Mouse (Mus musculus): Measurements from ENCODE around the gene Dst. TPM values are rescaled to one million over a fixed set of nuclear protein-coding genes. Genes with fewer than 3 reads are reported as not detected.

Gene Dst
- total and polyA plus RNA-seq, 3 experiments = 0.83 to 1.1 TPM; not detected in 1

DNA sequence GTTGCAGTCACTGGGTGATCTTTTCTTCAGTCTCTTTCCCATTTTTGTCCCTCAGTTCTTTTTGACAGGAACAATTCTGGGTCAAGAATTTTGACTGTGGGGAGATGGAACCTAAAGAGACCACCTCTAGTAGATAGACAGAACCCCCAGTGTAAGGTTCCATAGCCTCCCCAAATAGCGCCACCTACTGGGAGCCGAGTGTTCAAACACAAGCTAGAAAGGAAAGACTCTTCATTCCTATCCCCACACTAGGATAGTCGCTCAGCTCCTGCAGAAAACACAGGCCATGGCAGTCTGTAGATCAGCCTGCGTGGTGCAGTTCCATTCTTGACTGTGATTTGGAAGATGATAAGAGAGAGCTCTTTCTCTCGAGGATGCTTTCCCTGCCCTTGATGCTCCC, 160.3 kb downstream of the Dst start:
- TF ChIP-seq POLR2AphosphoS5 (IDR thresholded peaks at IDR 0.05; ENCODE audit: insufficient replicate concordance, low read depth, low read length) (no peak), GATA1 (IDR thresholded peaks at IDR 0.05; ENCODE audit: borderline replicate concordance, low read length) (no peak), CTCF (IDR thresholded peaks at IDR 0.05; ENCODE audit: low read depth, low read length) (peak; percentile 34; the same call in 1 of the 2 replicates), GATA2 (IDR thresholded peaks at IDR 0.05; ENCODE audit: borderline replicate concordance, low read depth, low read length) (no peak)
- H3K9me3 ChIP-seq (replicated peaks) = no peaks in the 10 kb centered on the region
- no peaks in the 10 kb centered on the region; the same call in 1 of the 2 replicates for H3K27me3 ChIP-seq (ENCODE audit: insufficient read depth, low read length)
- no peak for DNase-seq (ENCODE audit: low spot score)
- no peak overlapping the region for H3K4me3 ChIP-seq (ENCODE audit: low read depth, low read length)
- H3K4me1 ChIP-seq (ENCODE audit: insufficient read depth, low read depth, low read length) = no peaks in the 10 kb centered on the region
- no peak for ATAC-seq (ENCODE audit: extremely low read depth, insufficient number of reproducible peaks, low FRiP score, poor library complexity, severe bottlenecking)
- no peaks in the 10 kb centered on the region for H3K36me3 ChIP-seq (replicated peaks)

DNA sequence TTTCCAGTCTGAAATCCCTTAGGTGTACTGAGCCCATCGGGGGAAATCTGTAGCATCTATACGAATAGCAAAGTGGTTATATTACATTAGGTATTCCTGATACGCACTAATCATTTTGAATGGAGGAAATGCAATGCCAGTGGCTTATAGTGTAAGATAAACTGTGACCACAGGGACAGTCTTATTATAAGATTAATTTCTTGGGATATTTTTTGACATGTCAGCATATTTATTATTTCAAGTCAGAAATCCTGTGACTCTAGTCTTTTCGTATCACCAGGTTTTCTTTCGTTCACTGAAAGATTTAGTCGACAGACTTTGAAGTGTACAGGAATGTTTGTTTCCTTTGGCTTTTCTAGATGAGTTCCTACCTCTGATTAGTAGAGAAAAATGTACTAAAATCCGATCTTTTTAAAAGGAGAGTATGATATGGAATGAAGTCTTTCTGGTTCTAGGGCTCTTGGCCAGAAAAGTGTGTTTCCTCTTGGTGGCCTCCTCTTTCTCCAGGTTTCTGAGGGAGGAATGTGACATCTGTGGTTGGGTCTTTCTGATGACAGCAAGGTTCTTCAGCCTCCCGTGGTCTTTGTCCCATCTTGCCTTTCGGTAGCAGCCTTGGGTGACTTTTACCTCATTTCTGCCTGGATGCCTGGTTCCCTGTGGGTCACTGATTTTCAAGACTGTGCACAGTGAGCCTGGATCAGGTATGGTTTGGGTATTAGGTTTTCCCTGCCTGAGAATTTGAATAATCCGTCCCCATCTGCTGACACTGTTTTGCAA, 161.7 kb downstream of the Dst start:
- no peaks in the 10 kb centered on the region for H3K4me1 ChIP-seq (ENCODE audit: insufficient read depth, low read depth, low read length)
- TF ChIP-seq POLR2AphosphoS5 (IDR thresholded peaks at IDR 0.05; ENCODE audit: insufficient replicate concordance, low read depth, low read length) = no peak
- no peak for TF ChIP-seq GATA2 (IDR thresholded peaks at IDR 0.05; ENCODE audit: borderline replicate concordance, low read depth, low read length)
- no peak for TF ChIP-seq TAL1 (conservative IDR thresholded peaks at IDR 0.05; ENCODE audit: low read depth, low read length)
- TF ChIP-seq CTCF (IDR thresholded peaks at IDR 0.05; ENCODE audit: low read depth, low read length) = no peak
- H3K36me3 ChIP-seq (replicated peaks) = no peaks in the 10 kb centered on the region
- DNase-seq (ENCODE audit: low spot score) (no peak), ATAC-seq (ENCODE audit: extremely low read depth, insufficient number of reproducible peaks, low FRiP score, poor library complexity, severe bottlenecking) (no peak)
- H3K9me3 ChIP-seq (replicated peaks) = no peaks in the 10 kb centered on the region
- H3K4me3 ChIP-seq (ENCODE audit: low read depth, low read length) = no peak overlapping the region
- no peaks in the 10 kb centered on the region; the same call in 1 of the 2 replicates for H3K27me3 ChIP-seq (ENCODE audit: insufficient read depth, low read length)

DNA sequence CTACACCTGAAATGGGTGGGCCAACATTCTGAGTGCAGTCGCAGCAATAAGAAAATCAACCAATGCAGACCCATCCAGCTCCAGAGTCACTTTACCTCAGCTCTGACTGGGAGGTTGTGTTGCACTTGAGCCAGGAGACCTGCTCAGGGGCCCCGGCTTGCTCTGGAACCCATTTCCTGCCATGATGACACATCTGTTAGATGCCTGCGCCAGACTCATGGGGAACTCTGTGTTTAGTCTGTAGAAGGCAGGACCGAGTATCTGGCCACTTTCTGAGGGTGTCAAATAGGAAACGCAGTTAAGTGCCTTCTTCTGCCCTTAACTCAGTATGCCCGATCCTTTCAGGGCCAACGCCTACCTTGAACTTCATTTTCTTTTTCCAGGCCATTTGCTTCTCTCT, 162.4 kb downstream of the Dst start:
- ATAC-seq (ENCODE audit: extremely low read depth, insufficient number of reproducible peaks, low FRiP score, poor library complexity, severe bottlenecking) (no peak), DNase-seq (ENCODE audit: low spot score) (no peak)
- H3K27me3 ChIP-seq (ENCODE audit: insufficient read depth, low read length) = no peaks in the 10 kb centered on the region; the same call in 1 of the 2 replicates
- H3K9me3 ChIP-seq (replicated peaks) = no peaks in the 10 kb centered on the region
- H3K4me1 ChIP-seq (ENCODE audit: insufficient read depth, low read depth, low read length) = no peaks in the 10 kb centered on the region
- TF ChIP-seq GATA1 (IDR thresholded peaks at IDR 0.05; ENCODE audit: borderline replicate concordance, low read length) (no peak), CTCF (IDR thresholded peaks at IDR 0.05; ENCODE audit: low read depth, low read length) (no peak), TAL1 (conservative IDR thresholded peaks at IDR 0.05; ENCODE audit: low read depth, low read length) (no peak), GATA2 (IDR thresholded peaks at IDR 0.05; ENCODE audit: borderline replicate concordance, low read depth, low read length) (no peak), POLR2AphosphoS5 (IDR thresholded peaks at IDR 0.05; ENCODE audit: insufficient replicate concordance, low read depth, low read length) (no peak)
- H3K36me3 ChIP-seq (replicated peaks) = no peaks in the 10 kb centered on the region
- no peak overlapping the region for H3K4me3 ChIP-seq (ENCODE audit: low read depth, low read length)

DNA sequence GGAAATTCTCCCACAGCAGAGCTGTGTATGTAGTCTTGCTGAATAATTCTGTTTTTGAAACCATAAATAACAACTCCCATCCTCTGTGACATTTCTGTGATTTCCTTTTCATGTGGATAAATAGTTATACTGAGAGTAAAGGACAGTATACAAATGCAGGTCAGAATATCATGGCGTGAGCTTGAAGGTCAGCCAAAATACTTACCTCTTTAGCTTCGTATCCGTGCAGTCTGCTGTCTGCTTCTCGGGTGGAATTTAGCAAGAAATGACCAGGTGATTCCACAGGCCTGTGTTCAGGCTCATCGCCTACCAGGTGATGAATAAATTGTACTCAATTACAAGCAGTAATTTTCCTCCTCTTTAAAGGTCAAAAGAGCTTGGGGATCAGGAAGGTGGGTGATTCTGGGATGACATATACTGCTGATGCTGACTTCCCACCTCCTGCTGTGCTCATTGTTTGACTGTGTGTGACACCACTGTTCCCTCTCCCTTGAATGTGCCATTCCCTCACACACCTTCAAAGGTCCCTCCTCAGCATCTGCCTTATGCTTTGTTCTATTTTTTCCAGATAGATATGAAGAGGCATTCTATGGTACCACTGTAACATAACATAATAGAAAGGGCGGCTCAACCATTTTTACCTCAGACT, 163.1 kb downstream of the Dst start:
- Histone ChIP-seq H3K9me3 (replicated peaks) (no peaks in the 10 kb centered on the region), H3K27me3 (ENCODE audit: insufficient read depth, low read length) (no peaks in the 10 kb centered on the region; the same call in 1 of the 2 replicates), H3K4me3 (ENCODE audit: low read depth, low read length) (no peak overlapping the region), H3K36me3 (replicated peaks) (no peaks in the 10 kb centered on the region), H3K4me1 (ENCODE audit: insufficient read depth, low read depth, low read length) (no peaks in the 10 kb centered on the region)
- TF ChIP-seq TAL1 (conservative IDR thresholded peaks at IDR 0.05; ENCODE audit: low read depth, low read length) (no peak), CTCF (IDR thresholded peaks at IDR 0.05; ENCODE audit: low read depth, low read length) (no peak), POLR2AphosphoS5 (IDR thresholded peaks at IDR 0.05; ENCODE audit: insufficient replicate concordance, low read depth, low read length) (no peak), GATA2 (IDR thresholded peaks at IDR 0.05; ENCODE audit: borderline replicate concordance, low read depth, low read length) (no peak), GATA1 (IDR thresholded peaks at IDR 0.05; ENCODE audit: borderline replicate concordance, low read length) (no peak)
- ATAC-seq (ENCODE audit: extremely low read depth, insufficient number of reproducible peaks, low FRiP score, poor library complexity, severe bottlenecking) (no peak), DNase-seq (ENCODE audit: low spot score) (no peak)

DNA sequence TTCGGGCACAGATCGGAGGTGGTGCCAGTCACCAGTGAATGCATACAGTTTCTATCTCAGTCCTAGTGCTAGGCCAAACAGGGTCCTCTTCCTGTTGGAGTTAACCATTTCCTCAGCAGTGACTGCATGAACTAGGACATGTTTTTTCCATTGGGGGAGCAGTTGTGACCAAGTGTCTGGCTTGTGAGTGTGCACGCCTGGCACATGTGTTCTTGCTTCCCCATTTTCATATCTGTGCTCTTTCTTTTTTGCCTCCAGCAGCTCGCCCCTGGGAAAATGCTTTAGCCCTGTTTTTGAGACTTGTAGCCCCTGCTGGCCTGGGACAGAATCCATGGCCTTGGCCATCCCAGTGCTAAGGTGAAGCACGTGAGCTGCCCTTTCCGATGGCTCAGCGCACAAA, 164.2 kb downstream of the Dst start:
- no peaks in the 10 kb centered on the region for H3K4me1 ChIP-seq (ENCODE audit: insufficient read depth, low read depth, low read length)
- no peak overlapping the region for H3K4me3 ChIP-seq (ENCODE audit: low read depth, low read length)
- no peaks in the 10 kb centered on the region; the same call in 1 of the 2 replicates for H3K27me3 ChIP-seq (ENCODE audit: insufficient read depth, low read length)
- H3K36me3 ChIP-seq (replicated peaks) = no peaks in the 10 kb centered on the region
- no peak for DNase-seq (ENCODE audit: low spot score)
- TF ChIP-seq GATA1 (IDR thresholded peaks at IDR 0.05; ENCODE audit: borderline replicate concordance, low read length) (no peak), POLR2AphosphoS5 (IDR thresholded peaks at IDR 0.05; ENCODE audit: insufficient replicate concordance, low read depth, low read length) (no peak), GATA2 (IDR thresholded peaks at IDR 0.05; ENCODE audit: borderline replicate concordance, low read depth, low read length) (no peak), CTCF (IDR thresholded peaks at IDR 0.05; ENCODE audit: low read depth, low read length) (no peak), TAL1 (conservative IDR thresholded peaks at IDR 0.05; ENCODE audit: low read depth, low read length) (no peak)
- no peak for ATAC-seq (ENCODE audit: extremely low read depth, insufficient number of reproducible peaks, low FRiP score, poor library complexity, severe bottlenecking)
- no peaks in the 10 kb centered on the region for H3K9me3 ChIP-seq (replicated peaks)

DNA sequence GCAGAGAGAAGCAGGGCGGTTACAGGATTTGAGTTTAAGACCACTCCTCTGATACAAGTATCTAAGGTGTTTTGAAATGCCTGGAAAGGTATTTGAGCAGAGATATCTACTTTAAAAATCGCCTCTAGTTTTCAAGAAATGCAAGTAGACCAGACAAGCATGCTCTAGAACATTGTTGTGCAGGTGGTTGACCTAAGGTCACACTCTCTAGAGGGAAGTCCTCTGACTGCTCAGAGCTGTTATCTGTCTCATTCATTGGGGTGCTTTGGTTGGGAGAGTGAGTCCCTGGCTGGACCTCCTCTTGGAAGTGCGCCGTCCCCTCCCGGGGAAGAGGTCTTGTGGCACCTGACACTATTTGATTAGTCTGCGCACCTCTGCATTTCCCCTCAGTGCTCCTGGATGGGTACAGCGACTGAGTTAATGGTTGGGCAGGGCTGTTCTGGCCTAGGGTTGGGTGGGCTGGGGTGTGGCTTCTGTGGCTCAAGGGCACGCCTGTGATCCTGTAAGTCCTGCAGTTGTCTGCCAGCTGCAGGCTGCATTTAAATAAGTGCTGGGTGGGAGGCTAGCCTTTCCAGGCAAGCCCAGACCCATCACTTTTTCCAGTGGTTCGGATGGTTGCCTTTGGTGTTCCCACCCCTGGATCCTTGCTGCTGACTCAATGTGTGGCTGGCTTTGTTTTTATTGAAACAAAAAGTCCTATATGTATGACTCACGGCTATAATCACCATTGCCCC, 165.6 kb downstream of the Dst start:
- Histone ChIP-seq H3K9me3 (replicated peaks) (no peaks in the 10 kb centered on the region), H3K27me3 (ENCODE audit: insufficient read depth, low read length) (no peaks in the 10 kb centered on the region; the same call in 1 of the 2 replicates), H3K4me1 (ENCODE audit: insufficient read depth, low read depth, low read length) (no peaks in the 10 kb centered on the region), H3K36me3 (replicated peaks) (no peaks in the 10 kb centered on the region), H3K4me3 (ENCODE audit: low read depth, low read length) (no peak overlapping the region)
- ATAC-seq (ENCODE audit: extremely low read depth, insufficient number of reproducible peaks, low FRiP score, poor library complexity, severe bottlenecking) = no peak
- DNase-seq (ENCODE audit: low spot score) = no peak
- no peak for TF ChIP-seq POLR2AphosphoS5 (IDR thresholded peaks at IDR 0.05; ENCODE audit: insufficient replicate concordance, low read depth, low read length)
- no peak for TF ChIP-seq GATA2 (IDR thresholded peaks at IDR 0.05; ENCODE audit: borderline replicate concordance, low read depth, low read length)
- no peak for TF ChIP-seq CTCF (IDR thresholded peaks at IDR 0.05; ENCODE audit: low read depth, low read length)
- TF ChIP-seq TAL1 (conservative IDR thresholded peaks at IDR 0.05; ENCODE audit: low read depth, low read length) = no peak
- TF ChIP-seq GATA1 (IDR thresholded peaks at IDR 0.05; ENCODE audit: borderline replicate concordance, low read length) = no peak
